Mouse (Mus musculus) limb, embryonic 14.5 days (tissue): ENCODE results near the gene Zdhhc14. TPM values are rescaled to one million over a fixed set of nuclear protein-coding genes. Genes with fewer than 3 reads are reported as not detected.

Experiments used
- ATAC-seq: fragments of 200-750 bp; cut with Nextera tagmentation; 2 replicates; pipeline ENCODE4 v1.8.0; 2017; ENCODE audit warnings: low read depth, moderate number of reproducible peaks, moderate TSS enrichment; ENCODE audit not compliant: low FRiP score
- DNase-seq: peaks from one replicate; pipeline ENCODE4 v3.0.0-alpha.2; 2015; ENCODE audit warnings: low spot score
- H3K27ac ChIP-seq: fragments of 300-500 bp; sonication (generic); replicated peaks from 2 replicates; pipeline ENCODE4 v1.5.1; 2014; ENCODE audit warnings: low read depth, mild to moderate bottlenecking, low read length, moderate library complexity, mixed read lengths
- H3K27me3 ChIP-seq: fragments of 300-500 bp; sonication (generic); 2 replicates; pipeline ENCODE4 v1.6.1; 2014; ENCODE audit warnings: low read length, mixed read lengths; ENCODE audit not compliant: control insufficient read depth, insufficient read depth
- H3K36me3 ChIP-seq: fragments of 300-500 bp; sonication (generic); 2 replicates; pipeline ENCODE4 v1.6.1; 2014; ENCODE audit warnings: mild to moderate bottlenecking, low read length, moderate library complexity, mixed read lengths; ENCODE audit not compliant: control insufficient read depth, insufficient read depth
- H3K4me1 ChIP-seq: fragments of 300-500 bp; sonication (generic); 2 replicates; pipeline ENCODE4 v1.6.1; 2014; ENCODE audit warnings: antibody characterized with exemption, low read length, mixed read lengths; ENCODE audit not compliant: control insufficient read depth, insufficient read depth
- H3K4me2 ChIP-seq: fragments of 300-500 bp; sonication (generic); replicated peaks from 2 replicates; pipeline ENCODE4 v1.6.1; 2014; ENCODE audit warnings: low read depth, mild to moderate bottlenecking, low read length, moderate library complexity; ENCODE audit not compliant: severe bottlenecking
- H3K4me3 ChIP-seq: fragments of 300-500 bp; sonication (generic); replicated peaks from 2 replicates; pipeline ENCODE4 v1.5.1; 2014; ENCODE audit warnings: low read length
- H3K9ac ChIP-seq: fragments of 300-500 bp; sonication (generic); 2 replicates; pipeline ENCODE4 v1.6.1; 2014; ENCODE audit warnings: mild to moderate bottlenecking, low read depth, low read length, moderate library complexity; ENCODE audit not compliant: severe bottlenecking
- H3K9me3 ChIP-seq: fragments of 300-500 bp; sonication (generic); 2 replicates; pipeline ENCODE4 v1.6.1; 2016; ENCODE audit warnings: low read length; ENCODE audit not compliant: control insufficient read depth
- POLR2A ChIP-seq: fragments of 200-500 bp; IDR thresholded peaks from 2 replicates; pipeline ENCODE4 v1.8.0; 2012; ENCODE audit warnings: inconsistent platforms, mild to moderate bottlenecking, moderate library complexity, borderline replicate concordance; ENCODE audit not compliant: insufficient read depth, insufficient read length; ENCODE audit errors: extremely low read depth
- WGBS: fragments of 180-500 bp; shearing (Covaris S2); extraction: QIAGEN DNeasy Blood & Tissue Kit; methylation state at CpG from one replicate; pipeline ENCODE4 v1.1.7; 2014; 5-methylcytosine and 5-hydroxymethylcytosine counted together
- polyA plus RNA-seq, 2 experiments: library from polyadenylated mRNA; depleted of rRNA in 1 of 2; stranded (reverse) in 1 of 2; unstranded in 1 of 2; fragments of >200 nt; fragmentation: Nextera tagmentation in 1 of 2; extraction: Ambion mirVana in 1 of 2; gene quantifications; 2 replicates each; pipeline versions ENCODE4 v1.2.1 to v1.2.3; 2012 to 2014

Zdhhc14 gene
- polyA plus RNA-seq, 2 experiments = 3.0 to 4.3 TPM

- ATAC-seq = no peak
- H3K4me1 ChIP-seq = peaks cover 10% of the 10 kb centered on the region; the same call in 1 of the 2 replicates
Measured at GRCm38 (mm10) chr17:5685324-5685723, 193.0 kb downstream of the Zdhhc14 start.

DNA sequence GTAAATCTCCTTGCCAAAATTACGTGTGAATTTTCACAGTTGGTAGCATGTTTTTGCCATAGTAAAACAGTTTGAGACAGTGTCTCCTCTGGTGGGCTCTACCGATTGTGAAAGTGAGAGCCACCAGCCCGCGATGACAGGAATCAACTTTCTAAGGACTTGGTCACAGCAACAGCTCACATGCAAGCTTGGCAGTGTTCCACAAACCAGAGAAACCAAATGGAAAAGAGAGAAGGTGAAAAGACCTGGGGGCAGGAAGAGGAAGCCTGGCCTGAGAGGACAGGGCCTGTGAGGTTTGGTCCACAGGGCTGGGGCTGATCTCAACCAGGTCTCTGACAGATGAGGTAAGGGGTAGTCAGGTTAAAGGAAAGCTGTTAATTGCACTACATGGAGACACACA is 195.5 kb downstream of the Zdhhc14 start:
- DNase-seq (no peak), ATAC-seq (no peak)
- no peaks in the 10 kb centered on the region for H3K9me3 ChIP-seq
- no peak overlapping the region for H3K27ac ChIP-seq
- 55% methylated on average over 4 of the region's 4 CpGs for WGBS
- H3K4me3 ChIP-seq = no peak overlapping the region
- peaks cover 10% of the 10 kb centered on the region; the same call in 1 of the 2 replicates for H3K4me1 ChIP-seq
- H3K36me3 ChIP-seq = no peaks in the 10 kb centered on the region
- no peak overlapping the region for H3K4me2 ChIP-seq
- TF ChIP-seq POLR2A = no peak
- no peak overlapping the region for H3K9ac ChIP-seq
- H3K27me3 ChIP-seq = no peaks in the 10 kb centered on the region

More at GRCm38 (mm10) chr17:5685324-5685723, 193.0 kb downstream of the Zdhhc14 start:
- H3K4me2 ChIP-seq = no peak overlapping the region
- no peaks in the 10 kb centered on the region for H3K27me3 ChIP-seq
- H3K36me3 ChIP-seq = no peaks in the 10 kb centered on the region
- H3K27ac ChIP-seq = no peak overlapping the region
- DNase-seq = no peak
- H3K4me3 ChIP-seq = no peak overlapping the region
- no peak overlapping the region for H3K9ac ChIP-seq
- 93% methylated on average over 7 of the region's 7 CpGs for WGBS
- TF ChIP-seq POLR2A = no peak
- no peaks in the 10 kb centered on the region for H3K9me3 ChIP-seq

- Histone ChIP-seq H3K4me3 (no peak overlapping the region), H3K4me2 (no peak overlapping the region), H3K9me3 (no peaks in the 10 kb centered on the region), H3K27ac (no peak overlapping the region), H3K36me3 (no peaks in the 10 kb centered on the region), H3K9ac (no peak overlapping the region), H3K4me1 (peaks cover 10% of the 10 kb centered on the region; the same call in 1 of the 2 replicates), H3K27me3 (no peaks in the 10 kb centered on the region)
- 82% methylated on average over 2 of the region's 2 CpGs for WGBS
- TF ChIP-seq POLR2A = no peak
- DNase-seq = no peak
- ATAC-seq = no peak
Measured at GRCm38 (mm10) chr17:5688222-5688621, 195.9 kb downstream of the Zdhhc14 start.

DNA sequence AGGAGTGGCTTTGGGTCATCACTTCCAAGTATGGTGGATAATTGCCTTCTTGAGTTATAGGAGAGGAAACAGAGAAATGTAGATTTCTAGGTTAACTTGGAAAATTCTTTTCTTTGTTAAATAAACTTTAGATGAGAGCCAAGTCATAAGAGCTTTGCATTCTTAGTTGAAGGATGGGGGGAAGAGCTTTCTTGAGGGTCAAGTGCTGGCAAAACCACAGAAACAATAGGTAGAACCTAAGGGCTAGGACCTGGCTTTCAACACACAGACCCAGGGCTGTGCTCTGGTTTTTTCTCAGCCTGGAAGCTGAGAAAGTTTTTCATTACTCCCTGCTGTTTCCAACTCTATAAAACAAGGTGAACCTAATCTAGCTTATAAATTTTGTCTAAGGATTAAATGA is 196.3 kb downstream of the Zdhhc14 start:
- H3K27ac ChIP-seq = no peak overlapping the region
- peaks cover 10% of the 10 kb centered on the region; the same call in 1 of the 2 replicates for H3K4me1 ChIP-seq
- H3K4me3 ChIP-seq = no peak overlapping the region
- H3K9me3 ChIP-seq = no peaks in the 10 kb centered on the region
- ATAC-seq = no peak
- no peaks in the 10 kb centered on the region for H3K36me3 ChIP-seq
- H3K27me3 ChIP-seq = no peaks in the 10 kb centered on the region
- H3K4me2 ChIP-seq = no peak overlapping the region
- no peak for DNase-seq
- no peak for TF ChIP-seq POLR2A
- no peak overlapping the region for H3K9ac ChIP-seq

- Histone ChIP-seq H3K4me3 (no peak overlapping the region), H3K9me3 (no peaks in the 10 kb centered on the region), H3K9ac (no peak overlapping the region), H3K4me2 (no peak overlapping the region), H3K27me3 (no peaks in the 10 kb centered on the region), H3K27ac (no peak overlapping the region), H3K4me1 (peaks cover 10% of the 10 kb centered on the region; the same call in 1 of the 2 replicates), H3K36me3 (no peaks in the 10 kb centered on the region)
- 57% methylated on average over 8 of the region's 8 CpGs for WGBS
- DNase-seq (no peak), ATAC-seq (no peak)
- TF ChIP-seq POLR2A = no peak
Measured at GRCm38 (mm10) chr17:5690746-5691535, 198.6 kb downstream of the Zdhhc14 start.
